Mouse (Mus musculus): ENCODE data around the gene Rtn4rl1. TPM values are rescaled to one million over a fixed set of nuclear protein-coding genes. Genes with fewer than 3 reads are reported as not detected.

The Rtn4rl1 gene
- 2.6 and 3.0 TPM in 2 replicates for polyA plus RNA-seq (2012; rRNA removed)

GRCm38 (mm10) chr11:75193256-75194071 is at the start of gene Rtn4rl1:
TSS of gene Rtn4rl1 (plus strand) at chr11:75193783.

DNA sequence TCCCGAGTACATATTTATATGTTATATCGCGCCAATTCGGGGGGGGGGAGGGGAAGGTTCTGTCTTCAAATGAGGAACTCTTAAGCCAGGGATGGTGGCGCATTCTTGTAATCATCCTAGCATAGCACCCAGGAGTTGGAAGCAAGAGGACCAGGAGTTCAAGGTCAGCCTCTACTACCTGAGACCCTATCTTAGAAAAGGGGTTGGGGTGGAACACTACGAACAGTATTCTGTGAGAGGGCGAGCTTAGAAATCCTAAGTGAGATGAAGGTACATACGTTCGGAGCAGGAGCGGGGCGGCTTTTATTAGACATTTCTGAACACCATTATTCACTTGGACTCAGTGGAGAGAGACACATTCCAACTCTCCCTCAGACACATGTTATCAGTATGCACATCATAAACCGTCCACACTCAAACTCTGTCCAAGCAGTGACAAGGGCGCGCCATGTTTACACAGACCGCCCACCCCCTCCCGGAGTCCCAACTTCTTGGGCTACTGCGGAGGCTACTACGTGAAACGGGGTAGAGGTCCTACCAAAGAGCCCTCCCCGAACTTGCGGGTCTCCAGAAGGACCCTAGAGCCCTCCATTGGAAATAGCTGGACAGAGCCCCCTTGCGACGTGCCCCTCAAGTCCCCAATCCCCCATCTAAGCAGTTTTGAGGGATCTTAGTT is 24.0 kb upstream of the Rtn4rl1 start, which contains the start of gene Hic1:
Gene Hic1, minus strand, starts transcription at position 115 of the 676 bp plus-strand sequence.

GRCm38 (mm10) chr11:75178672-75179208 is 14.8 kb upstream of the Rtn4rl1 start, which contains the start of gene Ovca2:
TSS of gene Ovca2 (minus strand) at chr11:75178835.

DNA sequence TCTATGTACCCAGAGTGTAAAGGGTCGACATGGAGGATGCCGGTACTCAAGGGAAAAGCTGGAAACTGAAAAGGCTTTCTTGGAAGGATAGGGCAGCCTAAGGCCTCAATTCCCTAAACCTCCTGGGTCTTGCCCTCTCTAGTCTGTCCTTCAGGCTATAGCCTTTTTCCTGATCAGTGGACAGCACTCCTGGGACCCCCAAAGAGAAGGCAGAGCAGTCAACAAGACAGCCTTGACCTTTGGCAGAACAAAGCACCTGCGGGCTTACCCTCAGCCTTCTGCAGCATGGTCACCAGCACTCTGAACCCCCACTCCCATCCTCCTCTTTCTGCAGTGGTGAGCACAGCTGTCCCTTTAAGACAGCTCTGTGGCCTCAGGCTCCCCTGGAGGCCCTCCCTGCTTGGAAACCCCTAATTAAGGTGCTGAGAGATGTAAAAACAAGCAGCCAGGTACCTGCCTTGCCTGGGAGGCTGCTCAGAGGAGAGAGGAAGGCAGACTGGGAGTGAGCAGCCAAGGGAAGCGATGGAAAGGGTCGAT is 2.6 kb upstream of the Rtn4rl1 start, which contains the start of gene Dph1:
Gene Dph1, minus strand, starts transcription at position 337 of the 537 bp plus-strand sequence.

Other genes starting within 250 kb of the Rtn4rl1 start
- 3.9 and 22.3 TPM in 2 replicates for gene Hic1, start 24.3 kb upstream of the Rtn4rl1 start, polyA plus RNA-seq (2012; rRNA removed)
- 19.5 and 28.2 TPM in 2 replicates for gene Ovca2, start 14.9 kb upstream of the Rtn4rl1 start, polyA plus RNA-seq (2012; rRNA removed)
- 13.3 and 21.3 TPM in 2 replicates for gene Dph1, start 2.5 kb upstream of the Rtn4rl1 start, polyA plus RNA-seq (2012; rRNA removed)
- gene Rpa1, start 154.5 kb downstream of the Rtn4rl1 start, polyA plus RNA-seq (2012; rRNA removed), result 74.6 and 89.8 TPM in 2 replicates
- gene Smyd4, start 154.7 kb downstream of the Rtn4rl1 start, polyA plus RNA-seq (2012; rRNA removed), result 7.7 and 8.6 TPM in 2 replicates
- gene Serpinf1, start 228.9 kb downstream of the Rtn4rl1 start, polyA plus RNA-seq (2012; rRNA removed), result 32.3 and 55.1 TPM in 2 replicates
- 14.3 and 19.1 TPM in 2 replicates for gene Serpinf2, start 245.8 kb downstream of the Rtn4rl1 start, polyA plus RNA-seq (2012; rRNA removed)